Mouse (Mus musculus): ENCODE data around the gene Hamp2.

- TF ChIP-seq CTCF (IDR thresholded peaks at IDR 0.05; ENCODE audit: borderline replicate concordance, insufficient read depth, low read length) = no peak
- no peak for TF ChIP-seq POLR2A (IDR thresholded peaks at IDR 0.05; ENCODE audit: low read depth, low read length)
Observed at GRCm38 (mm10) chr7:30909773-30910172, 14.7 kb downstream of the Hamp2 start.
